Mouse (Mus musculus) layer of hippocampus, adult 2 months (tissue): ENCODE data around the gene Dtnbp1. TPM values are rescaled to one million over a fixed set of nuclear protein-coding genes. Genes with fewer than 3 reads are reported as not detected.

ENCODE experiments used
- DNase-seq, 2 experiments: peaks; one replicate each; pipeline ENCODE4 v3.0.0; 2022; ENCODE audit warnings: low spot score in 2 of 2
- H3K27ac ChIP-seq: fragments of 200-600 bp; 2 replicates; pipeline ENCODE4 v1.8.1; 2022
- H3K4me3 ChIP-seq: fragments of 200-600 bp; 2 replicates; pipeline ENCODE4 v1.8.1; 2022; ENCODE audit warnings: mild to moderate bottlenecking
- CTCF ChIP-seq: fragments of 200-600 bp; conservative IDR thresholded peaks from 2 replicates; pipeline ENCODE4 v1.8.1; 2022; ENCODE audit warnings: antibody characterized with exemption, mild to moderate bottlenecking, moderate library complexity
- total RNA-seq, 2 experiments: library from RNA; stranded (reverse); gene quantifications; 2 replicates each; pipeline ENCODE4 v1.2.3; 2021

Gene Dtnbp1
- total RNA-seq, 2 experiments from 2014 or later: 71.7 to 80.3 TPM

DNA sequence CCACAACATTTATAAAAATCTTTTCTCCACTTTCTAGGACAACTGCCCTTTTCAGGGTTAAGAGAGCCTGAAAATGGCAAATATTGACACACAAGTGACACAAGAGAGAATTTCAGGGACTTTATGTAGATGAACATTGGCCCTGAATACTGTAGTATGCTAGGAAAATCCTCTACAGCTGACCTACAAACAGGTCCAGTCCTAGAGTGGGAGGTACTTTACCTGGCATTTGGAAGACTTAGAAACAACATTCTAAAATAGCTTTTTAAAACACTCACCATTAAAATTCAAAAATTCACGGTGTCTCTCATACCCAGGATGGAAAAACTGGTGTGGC lies 47.7 kb downstream of the Dtnbp1 start:
- no peak for DNase-seq
- TF ChIP-seq CTCF: no peak
- no peak overlapping the region for H3K4me3 ChIP-seq
- no peak overlapping the region for H3K27ac ChIP-seq

DNA sequence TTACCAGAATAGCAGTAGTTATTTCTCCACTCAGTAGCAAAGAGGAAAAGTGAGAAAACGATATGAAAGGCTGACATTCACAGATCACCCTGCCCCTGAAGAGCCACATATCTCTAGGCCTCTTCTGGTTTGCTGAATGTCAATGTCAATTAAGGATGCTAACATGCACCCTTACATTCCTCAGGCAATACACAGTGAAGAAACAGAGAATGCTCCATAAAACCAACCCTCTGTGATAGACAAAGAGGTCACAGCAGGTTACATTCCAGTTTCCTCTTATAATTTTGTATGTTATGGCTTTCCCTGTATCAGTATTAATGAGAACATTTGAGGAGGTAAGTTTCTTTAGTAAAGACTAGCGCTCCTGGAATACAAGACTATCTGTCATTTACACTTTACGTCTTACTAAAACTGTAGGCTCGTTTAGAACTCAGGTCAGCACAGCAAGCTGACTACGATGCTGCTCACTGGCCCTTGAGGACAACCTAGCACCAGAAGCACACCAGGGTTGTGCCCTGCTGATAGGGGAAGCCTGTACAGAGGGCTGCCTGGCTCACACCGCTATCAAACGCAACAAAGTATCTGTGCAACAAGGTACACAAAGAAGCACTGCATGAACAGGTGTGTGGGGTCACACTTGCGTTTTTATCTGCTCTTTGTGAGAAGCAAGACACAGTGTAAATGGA lies 48.3 kb downstream of the Dtnbp1 start:
- H3K4me3 ChIP-seq: no peak overlapping the region
- no peak overlapping the region for H3K27ac ChIP-seq
- TF ChIP-seq CTCF: no peak
- DNase-seq: no peak

GRCm38 (mm10) chr13:44952393-44953086 lies 49.4 kb downstream of the Dtnbp1 start:
- TF ChIP-seq CTCF: peak; percentile 49
- no peak overlapping the region for H3K4me3 ChIP-seq
- peak overlapping the region; percentile 76 for H3K27ac ChIP-seq
- DNase-seq: no peak

DNA sequence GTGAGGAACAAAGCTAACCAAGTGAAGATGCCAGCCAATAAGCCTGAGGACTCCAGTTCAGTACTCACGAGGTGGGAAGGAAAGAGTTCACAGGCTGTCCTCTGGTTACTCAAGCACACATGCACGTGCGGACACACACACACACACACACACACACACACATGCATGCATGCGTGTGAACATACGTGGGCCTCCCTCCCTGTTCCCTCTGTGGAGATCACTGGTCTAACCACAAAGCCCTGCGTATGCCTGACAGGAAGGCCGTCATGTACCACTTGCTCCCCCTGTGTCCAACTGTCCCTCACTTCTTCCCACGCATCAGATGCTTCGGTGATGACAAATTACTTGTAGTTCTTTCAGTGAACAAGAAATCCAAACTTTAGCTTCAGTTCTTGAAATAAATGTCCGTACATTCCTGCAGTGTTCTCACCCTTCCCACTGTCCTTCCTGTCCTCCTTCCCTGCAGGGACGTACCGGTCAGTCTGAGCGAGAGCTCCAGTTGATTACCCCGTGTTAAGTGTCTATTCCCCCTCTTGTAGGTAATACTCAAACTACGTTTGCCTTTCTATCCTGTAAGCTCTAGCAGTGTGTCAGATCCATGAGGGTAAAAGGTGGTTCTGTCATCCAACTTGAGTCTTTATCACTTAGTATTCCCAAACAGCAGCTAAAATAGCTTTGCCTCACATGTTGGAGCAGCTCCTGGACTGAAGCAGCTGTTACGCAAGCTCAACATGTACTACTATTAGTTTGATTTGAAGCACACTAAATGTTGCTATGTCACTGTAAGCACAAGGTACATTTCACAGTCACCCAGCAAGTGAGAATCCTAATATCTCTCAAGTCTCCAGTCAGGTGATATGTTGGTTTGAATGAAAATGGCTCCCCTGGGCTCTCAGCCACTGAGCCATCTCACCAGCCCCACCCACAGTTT lies 53.4 kb downstream of the Dtnbp1 start:
- Histone ChIP-seq H3K27ac (peak overlapping the region; percentile 85), H3K4me3 (no peak overlapping the region)
- no peak for TF ChIP-seq CTCF
- DNase-seq: peak in 1 of 2 experiments; percentile 29

DNA sequence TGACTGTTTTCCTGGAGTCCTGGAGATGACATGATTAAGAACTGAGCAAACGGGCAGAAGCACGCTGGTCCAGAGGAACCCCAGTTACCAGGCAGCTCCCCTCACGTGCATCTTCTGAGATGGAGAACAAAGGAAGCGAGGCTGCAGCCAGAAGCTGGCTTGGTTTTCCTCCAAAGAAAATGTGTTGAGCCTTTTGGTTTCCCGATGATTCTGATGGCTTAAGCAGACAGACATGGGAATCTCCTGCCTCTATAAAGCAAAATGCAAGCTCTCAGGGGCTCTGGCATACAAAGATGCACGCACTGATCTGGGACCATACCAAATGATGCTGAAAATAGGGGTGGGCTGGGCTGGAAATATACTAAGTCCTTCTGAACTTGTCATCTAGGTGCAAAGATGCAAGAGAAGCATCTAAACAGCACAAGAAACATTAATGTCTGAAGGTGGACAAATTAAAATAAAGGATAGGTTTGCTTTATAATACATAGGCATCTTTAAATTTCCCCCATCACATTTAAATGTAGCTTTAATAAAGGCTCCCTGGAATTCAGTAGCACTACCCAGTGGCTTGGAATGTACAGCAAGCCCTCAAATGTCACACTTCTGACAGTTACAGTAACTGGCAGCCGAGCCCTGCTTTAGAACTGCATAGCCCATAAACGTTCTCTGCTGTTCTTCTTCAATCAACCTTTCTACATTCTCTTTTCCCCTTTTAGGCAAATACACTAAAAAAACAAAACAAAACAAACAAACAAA lies 54.9 kb downstream of the Dtnbp1 start:
- H3K27ac ChIP-seq: peak overlapping the region; percentile 85
- peak in 1 of 2 experiments; percentile 41 for DNase-seq
- TF ChIP-seq CTCF: no peak
- H3K4me3 ChIP-seq: peak overlapping the region; percentile 51

DNA sequence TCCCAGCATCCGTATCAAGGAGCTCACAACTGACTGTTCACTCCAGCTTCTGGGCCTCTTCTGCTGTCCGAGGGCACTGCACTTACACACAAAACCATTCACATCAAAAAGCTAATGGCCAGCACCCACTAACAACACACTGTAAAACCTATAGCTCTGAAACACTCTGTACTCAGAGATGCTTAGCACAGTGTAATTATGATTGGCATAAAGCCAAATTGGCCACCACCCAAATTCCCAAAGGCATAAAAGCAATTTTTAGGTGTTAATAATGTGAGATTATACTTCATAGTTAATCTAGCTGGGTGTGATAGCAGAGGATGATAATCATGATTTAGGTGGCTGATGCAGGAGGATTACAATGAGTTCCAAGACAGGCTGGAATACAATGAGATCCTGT lies 58.3 kb downstream of the Dtnbp1 start:
- no peak overlapping the region for H3K4me3 ChIP-seq
- no peak for TF ChIP-seq CTCF
- no peak for DNase-seq
- H3K27ac ChIP-seq: 0 out of 2 replicates have a peak overlapping the region, but pooled peaks have one; percentile 7

DNA sequence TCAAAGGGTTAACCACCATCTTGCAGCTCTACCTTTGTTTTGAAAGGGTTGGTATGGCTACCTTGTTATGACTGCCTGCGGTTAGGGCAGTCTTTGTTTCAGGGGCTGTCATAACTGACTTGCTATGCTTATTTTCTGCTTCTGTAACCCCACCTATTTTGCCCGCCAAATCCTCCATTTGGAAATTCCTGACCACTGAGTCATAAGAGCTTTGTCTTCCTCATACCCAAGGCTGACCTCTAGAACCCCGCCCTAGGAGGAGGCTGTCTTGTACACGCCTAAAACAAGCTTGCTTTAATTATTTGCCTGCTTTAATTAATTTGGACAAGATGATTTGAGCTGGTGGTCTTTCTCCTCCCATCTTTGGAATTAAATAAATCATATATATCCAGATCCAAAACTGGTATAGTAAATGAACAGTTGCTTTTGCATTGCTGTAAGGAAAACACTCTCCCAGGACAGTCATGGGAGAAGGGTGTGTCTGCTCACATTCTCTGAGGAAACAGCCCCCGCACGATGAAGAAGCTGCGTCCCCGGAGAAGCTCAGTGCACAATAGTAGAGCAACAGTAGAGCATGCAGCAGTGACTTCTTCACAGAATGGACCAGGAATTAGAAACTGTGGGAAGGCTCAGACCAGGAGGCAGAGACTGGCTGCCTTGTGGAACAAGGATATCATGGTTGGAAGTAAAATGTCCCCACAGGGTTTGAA lies 62.5 kb downstream of the Dtnbp1 start:
- no peak for TF ChIP-seq CTCF
- no peak overlapping the region for H3K4me3 ChIP-seq
- no peak overlapping the region for H3K27ac ChIP-seq
- DNase-seq: no peak

- H3K4me3 ChIP-seq: no peak overlapping the region
- no peak for DNase-seq
- TF ChIP-seq CTCF: no peak
- no peak overlapping the region for H3K27ac ChIP-seq
Observed at GRCm38 (mm10) chr13:44937681-44938080, 64.3 kb downstream of the Dtnbp1 start.

GRCm38 (mm10) chr13:44933575-44933974 lies 68.4 kb downstream of the Dtnbp1 start:
- H3K4me3 ChIP-seq: no peak overlapping the region
- no peak overlapping the region for H3K27ac ChIP-seq
- DNase-seq: no peak
- no peak for TF ChIP-seq CTCF

DNA sequence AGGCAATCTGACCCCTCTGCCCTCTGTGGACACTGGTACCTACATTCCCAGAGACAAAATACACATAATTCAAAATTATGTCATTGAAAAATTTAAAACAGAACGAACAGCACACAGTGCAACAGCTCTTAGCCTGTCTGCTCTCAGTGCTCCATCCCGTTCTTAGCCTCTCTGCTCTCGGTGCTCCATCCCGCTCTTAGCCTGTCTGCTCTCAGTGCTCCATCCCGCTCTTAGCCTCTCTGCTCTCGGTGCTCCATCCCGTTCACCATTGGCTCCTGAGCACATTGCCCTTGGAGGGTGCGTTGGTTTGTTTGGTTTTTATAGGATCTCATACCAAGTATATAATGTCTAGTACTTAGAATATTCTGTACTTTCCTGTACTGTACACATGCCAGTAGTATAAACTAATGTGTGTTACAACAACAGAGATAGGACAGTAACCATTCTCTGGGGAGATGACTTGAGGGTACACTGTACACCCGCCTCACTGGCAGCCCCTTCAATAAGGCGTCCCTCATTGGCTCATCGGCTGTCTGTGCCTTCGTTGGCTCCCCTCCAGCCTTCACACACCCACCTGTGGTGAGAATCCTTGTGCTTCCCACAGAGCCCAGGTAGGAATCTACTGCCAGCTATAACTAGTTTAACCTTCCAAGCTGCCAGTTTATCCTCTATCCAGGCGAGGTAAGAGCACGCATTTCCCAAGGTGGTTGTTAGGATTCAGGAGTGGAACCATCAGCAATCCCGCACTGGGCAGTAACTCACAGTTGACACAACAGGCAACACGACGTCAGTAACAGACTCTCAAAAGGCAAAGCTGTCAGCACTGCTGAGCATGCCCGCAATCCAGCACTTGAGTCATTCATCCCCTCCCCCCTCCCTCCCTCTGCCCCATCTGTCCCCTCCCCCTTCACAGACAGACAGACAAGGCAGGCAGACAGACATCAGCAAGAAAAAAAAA lies 69.4 kb downstream of the Dtnbp1 start:
- no peak for DNase-seq
- TF ChIP-seq CTCF: no peak
- Histone ChIP-seq H3K27ac (no peak overlapping the region), H3K4me3 (no peak overlapping the region)

DNA sequence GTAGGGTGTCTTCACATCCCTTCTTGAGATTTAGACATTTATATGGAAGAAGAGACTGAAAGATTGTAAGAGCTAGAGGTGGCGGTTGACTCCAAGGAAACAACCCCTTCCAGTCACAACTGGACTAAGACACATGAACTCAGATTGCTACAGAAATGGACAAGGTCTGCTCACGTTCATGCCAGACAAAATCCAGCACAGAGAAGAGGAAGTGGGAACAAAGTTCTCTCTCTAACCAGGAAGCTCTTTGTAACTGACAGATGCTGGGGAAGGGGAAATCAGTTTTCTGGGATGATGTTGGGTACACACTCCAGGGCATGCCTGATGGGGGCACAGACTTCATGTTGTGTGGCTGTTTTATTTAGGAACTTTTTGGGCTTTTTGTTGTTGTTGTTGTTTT lies 75.6 kb downstream of the Dtnbp1 start:
- DNase-seq: no peak
- no peak overlapping the region for H3K4me3 ChIP-seq
- no peak for TF ChIP-seq CTCF
- no peak overlapping the region for H3K27ac ChIP-seq
